Mouse (Mus musculus): ENCODE data around the gene Rmi1. TPM values are rescaled to one million over a fixed set of nuclear protein-coding genes. Genes with fewer than 3 reads are reported as not detected.
"Not testable (repeated sequence)": the region's sequence is repeated elsewhere in the genome, so short reads cannot be mapped to it uniquely, and the experiment has no call there.

The Rmi1 gene
- polyA plus RNA-seq, 1 experiment from 2014 or later: 23.1 TPM

GRCm38 (mm10) chr13:58384371-58384770 is 17.7 kb upstream of the Rmi1 start:
- peak overlapping the region; percentile 88 for H3K4me2 ChIP-seq (replicated peaks)
- peak overlapping the region; percentile 69 for H3K9ac ChIP-seq (replicated peaks)
- no peak overlapping the region for H3K27ac ChIP-seq (replicated peaks)
- no peaks in the 10 kb centered on the region for H3K27me3 ChIP-seq
- peaks cover 13% of the 10 kb centered on the region for H3K4me1 ChIP-seq
- peak; percentile 66; the same call in 1 of the 2 replicates for ATAC-seq (replicated peaks)
- peaks cover 28% of the 10 kb centered on the region for H3K36me3 ChIP-seq
- H3K4me3 ChIP-seq: peak overlapping the region; percentile 71
- H3K9me3 ChIP-seq: peaks cover 13% of the 10 kb centered on the region
- 42% methylated on average over 11 of the region's 11 CpGs for WGBS

GRCm38 (mm10) chr13:58384779-58385546 is 17.1 kb upstream of the Rmi1 start, which contains the start of gene 2210016F16Rik:
TSS of gene 2210016F16Rik (minus strand) at chr13:58385225.
- 0 out of 2 replicates have a peak within 1 kb of the TSS, but pooled peaks have one; percentile 31 for H3K27ac ChIP-seq (replicated peaks)
- H3K36me3 ChIP-seq: peaks cover 33% of the 10 kb centered on the region
- peak within 1 kb of the TSS; percentile 88 for H3K4me2 ChIP-seq (replicated peaks)
- peak; percentile 77 for ATAC-seq (replicated peaks)
- WGBS: 3% methylated on average over 80 of the region's 80 CpGs
- H3K27me3 ChIP-seq: no peaks in the 10 kb centered on the region
- peak within 1 kb of the TSS; percentile 71 for H3K4me3 ChIP-seq
- peaks cover 13% of the 10 kb centered on the region for H3K4me1 ChIP-seq
- peak within 1 kb of the TSS; percentile 69 for H3K9ac ChIP-seq (replicated peaks)
- peaks cover 12% of the 10 kb centered on the region for H3K9me3 ChIP-seq

GRCm38 (mm10) chr13:58385547-58385920 is 16.5 kb upstream of the Rmi1 start:
- Histone ChIP-seq H3K4me2 (replicated peaks) (peak overlapping the region; percentile 88), H3K27ac (replicated peaks) (0 out of 2 replicates have a peak overlapping the region, but pooled peaks have one; percentile 31), H3K36me3 (peaks cover 33% of the 10 kb centered on the region), H3K9me3 (peaks cover 6% of the 10 kb centered on the region), H3K27me3 (no peaks in the 10 kb centered on the region), H3K4me1 (peaks cover 13% of the 10 kb centered on the region), H3K9ac (replicated peaks) (peak overlapping the region; percentile 69; the same call in 1 of the 2 replicates), H3K4me3 (peak overlapping the region; percentile 71)
- 84% methylated on average over 7 of the region's 7 CpGs for WGBS
- no peak for ATAC-seq (replicated peaks)

- WGBS: 17% methylated on average over 7 of the region's 7 CpGs
- H3K27me3 ChIP-seq: no peaks in the 10 kb centered on the region
- no peak overlapping the region for H3K27ac ChIP-seq (replicated peaks)
- H3K4me1 ChIP-seq: peaks cover 13% of the 10 kb centered on the region
- no peaks in the 10 kb centered on the region for H3K9me3 ChIP-seq
- H3K9ac ChIP-seq (replicated peaks): no peak overlapping the region
- ATAC-seq (replicated peaks): 0 out of 2 replicates have a peak, but pooled peaks have one; percentile 41
- peaks cover 31% of the 10 kb centered on the region for H3K36me3 ChIP-seq
- H3K4me3 ChIP-seq: no peak overlapping the region
- no peak overlapping the region for H3K4me2 ChIP-seq (replicated peaks)
Measured at GRCm38 (mm10) chr13:58387948-58388347, 14.1 kb upstream of the Rmi1 start.

- H3K4me1 ChIP-seq: peaks cover 13% of the 10 kb centered on the region
- no peaks in the 10 kb centered on the region for H3K9me3 ChIP-seq
- H3K27ac ChIP-seq (replicated peaks): no peak overlapping the region
- 48% methylated on average over 3 of the region's 3 CpGs for WGBS
- no peak overlapping the region for H3K4me3 ChIP-seq
- H3K27me3 ChIP-seq: no peaks in the 10 kb centered on the region
- ATAC-seq (replicated peaks): no peak
- H3K36me3 ChIP-seq: peaks cover 33% of the 10 kb centered on the region
- H3K9ac ChIP-seq (replicated peaks): no peak overlapping the region
- no peak overlapping the region for H3K4me2 ChIP-seq (replicated peaks)
Measured at GRCm38 (mm10) chr13:58388379-58388778, 13.7 kb upstream of the Rmi1 start.

- H3K4me1 ChIP-seq: peaks cover 7% of the 10 kb centered on the region; the same call in 1 of the 2 replicates
- 80% methylated on average over 2 of the region's 2 CpGs for WGBS
Measured at GRCm38 (mm10) chr13:58389324-58389951, 12.6 kb upstream of the Rmi1 start.

GRCm38 (mm10) chr13:58394392-58394791 is 7.7 kb upstream of the Rmi1 start:
- H3K4me2 ChIP-seq (replicated peaks); H3K9ac ChIP-seq (replicated peaks); ATAC-seq (replicated peaks); H3K27me3 ChIP-seq; H3K9me3 ChIP-seq; H3K4me3 ChIP-seq; H3K27ac ChIP-seq (replicated peaks); H3K4me1 ChIP-seq: not testable (repeated sequence)
- 88% methylated on average over 11 of the region's 11 CpGs for WGBS
- H3K36me3 ChIP-seq: peaks cover 77% of the 10 kb centered on the region

More at GRCm38 (mm10) chr13:58389324-58389951, 12.6 kb upstream of the Rmi1 start:
- H3K4me2 ChIP-seq (replicated peaks): no peak overlapping the region
- no peak overlapping the region for H3K27ac ChIP-seq (replicated peaks)
- no peak for ATAC-seq (replicated peaks)
- no peaks in the 10 kb centered on the region for H3K27me3 ChIP-seq
- peaks cover 41% of the 10 kb centered on the region for H3K36me3 ChIP-seq
- no peak overlapping the region for H3K4me3 ChIP-seq
- no peak overlapping the region for H3K9ac ChIP-seq (replicated peaks)
- H3K9me3 ChIP-seq: no peaks in the 10 kb centered on the region

- no peak overlapping the region for H3K9ac ChIP-seq (replicated peaks)
- ATAC-seq (replicated peaks): no peak
- no peaks in the 10 kb centered on the region for H3K27me3 ChIP-seq
- peaks cover 54% of the 10 kb centered on the region for H3K36me3 ChIP-seq
- no peak overlapping the region for H3K4me3 ChIP-seq
- 62% methylated on average over 13 of the region's 13 CpGs for WGBS
- H3K4me2 ChIP-seq (replicated peaks): no peak overlapping the region
- peaks cover 19% of the 10 kb centered on the region for H3K4me1 ChIP-seq
- H3K9me3 ChIP-seq: no peaks in the 10 kb centered on the region
- H3K27ac ChIP-seq (replicated peaks): no peak overlapping the region
Measured at GRCm38 (mm10) chr13:58397651-58398050, 4.4 kb upstream of the Rmi1 start.

GRCm38 (mm10) chr13:58400576-58400975 is 1.5 kb upstream of the Rmi1 start:
- Histone ChIP-seq H3K4me3 (peak overlapping the region; percentile 95), H3K9me3 (no peaks in the 10 kb centered on the region), H3K36me3 (peaks cover 29% of the 10 kb centered on the region), H3K4me1 (peaks cover 22% of the 10 kb centered on the region), H3K9ac (replicated peaks) (peak overlapping the region; percentile 99), H3K4me2 (replicated peaks) (peak overlapping the region; percentile 56), H3K27me3 (no peaks in the 10 kb centered on the region), H3K27ac (replicated peaks) (no peak overlapping the region)
- under 1% methylated on average over 11 of the region's 11 CpGs for WGBS
- ATAC-seq (replicated peaks): no peak

GRCm38 (mm10) chr13:58401135-58402002 is 679 bp upstream of the Rmi1 start:
- Histone ChIP-seq H3K9ac (replicated peaks) (peak overlapping the region; percentile 99), H3K4me3 (peak overlapping the region; percentile 95), H3K4me1 (peaks cover 22% of the 10 kb centered on the region), H3K9me3 (no peaks in the 10 kb centered on the region), H3K36me3 (peaks cover 21% of the 10 kb centered on the region), H3K4me2 (replicated peaks) (peak overlapping the region; percentile 56), H3K27ac (replicated peaks) (peak overlapping the region; percentile 98), H3K27me3 (no peaks in the 10 kb centered on the region)
- WGBS: under 1% methylated on average over 87 of the region's 100 CpGs
- ATAC-seq (replicated peaks): peak; percentile 52

GRCm38 (mm10) chr13:58402744-58403110 is 679 bp downstream of the Rmi1 start:
- ATAC-seq (replicated peaks): no peak; the same call in 1 of the 2 replicates
- Histone ChIP-seq H3K4me3 (peak overlapping the region; percentile 95), H3K9ac (replicated peaks) (peak overlapping the region; percentile 99), H3K27me3 (no peaks in the 10 kb centered on the region), H3K9me3 (no peaks in the 10 kb centered on the region), H3K4me1 (peaks cover 20% of the 10 kb centered on the region), H3K36me3 (peaks cover 11% of the 10 kb centered on the region), H3K27ac (replicated peaks) (peak overlapping the region; percentile 98), H3K4me2 (replicated peaks) (peak overlapping the region; percentile 53)
- under 1% methylated on average over 43 of the region's 48 CpGs for WGBS

Data from forebrain, embryonic 15.5 days (tissue).